Comparison of ENCODE assay signal across 8 mouse cellular contexts in the genomic region with DNA sequence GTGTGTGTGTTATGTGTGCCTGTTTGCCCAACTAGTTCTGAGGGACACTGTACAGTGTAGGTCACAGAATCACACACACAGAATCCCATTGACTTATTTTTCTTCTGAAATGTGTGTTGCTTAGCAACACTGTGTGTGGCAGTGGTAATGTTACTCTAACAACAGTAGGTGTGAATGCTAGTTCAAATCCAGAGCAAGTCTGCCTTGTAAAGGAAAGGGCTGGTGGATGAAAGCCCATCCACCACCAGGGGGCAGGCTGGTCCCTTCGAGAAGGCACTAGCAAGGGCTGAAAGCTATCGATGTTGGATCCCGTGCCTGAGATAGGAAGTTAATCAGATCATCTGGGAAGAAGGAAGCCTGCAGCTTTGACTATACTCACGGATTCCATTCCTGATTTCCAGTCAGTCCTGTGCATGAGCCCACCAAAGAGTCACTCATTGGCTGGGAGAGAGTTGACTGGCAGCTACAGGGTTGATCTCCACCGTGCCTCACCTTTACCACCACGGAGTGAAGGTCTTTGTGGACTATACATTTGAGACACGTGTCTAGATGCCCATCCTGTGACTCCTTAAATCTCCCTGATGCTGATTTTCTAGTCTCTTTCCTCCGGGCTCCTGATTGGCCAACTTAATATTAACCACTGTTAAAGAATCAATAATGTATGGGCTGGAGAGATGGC. TPM values are rescaled to one million over a fixed set of nuclear protein-coding genes. Genes with fewer than 3 reads are reported as not detected.
DNase-seq lines count a peak whose midpoint lies in the region; ATAC-seq and TF ChIP-seq lines count a peak whose summit lies in the region.

No protein-coding gene starts in this region.

- H3K9me3 ChIP-seq in ES-E14 (ENCODE audit: control insufficient read depth, insufficient read depth, low read depth, low read length), result no peaks in the 10 kb centered on the region
- H3K9me3 ChIP-seq in forebrain, embryonic 14.5 days (replicated peaks; ENCODE audit: control insufficient read depth, low read length), result no peaks in the 10 kb centered on the region
- H3K9me3 ChIP-seq in lung, embryonic 15.5 days, result no peaks in the 10 kb centered on the region

- DNase-seq in ES-E14 (ENCODE audit: low read depth, low spot score), result peak; percentile 87
- peak; percentile 90 for DNase-seq in forebrain, embryonic 14.5 days (ENCODE audit: low spot score)
- peak; percentile 87 to 93 for DNase-seq in layer of hippocampus, adult 2 months (ENCODE audit: low spot score in 2 of 2)
- DNase-seq in ovary, postnatal 10 days (ENCODE audit: low spot score), result peak; percentile 61
- DNase-seq in thymus, postnatal 0 days (ENCODE audit: low spot score), result peak; percentile 74

- H3K4me1 ChIP-seq in ES-E14 (ENCODE audit: control insufficient read depth in 2 of 2, insufficient read depth in 2 of 2, low read length in 2 of 2, poor library complexity in 1 of 2), result peaks cover 2% of the 10 kb centered on the region in 2 experiments; a peak in 2 of 4 replicates
- H3K4me1 ChIP-seq in forebrain, embryonic 14.5 days (ENCODE audit: control insufficient read depth, insufficient read depth, low read length), result no peaks in the 10 kb centered on the region
- no peaks in the 10 kb centered on the region for H3K4me1 ChIP-seq in lung, embryonic 15.5 days

- no peaks in the 10 kb centered on the region for H3K27me3 ChIP-seq in forebrain, embryonic 14.5 days (replicated peaks; ENCODE audit: control insufficient read depth, insufficient read depth, low read length)
- H3K27me3 ChIP-seq in lung, embryonic 15.5 days, result no peaks in the 10 kb centered on the region

- 34% methylated on average over 8 of the region's 8 CpGs for WGBS in forebrain, embryonic 14.5 days
- WGBS in lung, embryonic 15.5 days, result 27% methylated on average over 8 of the region's 8 CpGs

- TF ChIP-seq CTCF in layer of hippocampus, adult 2 months (conservative IDR thresholded peaks at IDR 0.05), result peak; percentile 90

- no peak overlapping the region for H3K27ac ChIP-seq in ES-E14 (ENCODE audit: insufficient read depth, low read depth, low read length, poor library complexity, severe bottlenecking)
- no peak overlapping the region for H3K27ac ChIP-seq in forebrain, embryonic 14.5 days (ENCODE audit: low read depth, low read length)
- no peak overlapping the region for H3K27ac ChIP-seq in layer of hippocampus, adult 2 months
- no peak overlapping the region for H3K27ac ChIP-seq in lung, embryonic 15.5 days

- in situ Hi-C loops in ES-E14 (cut with MboI; ENCODE audit: low sequenced_read_pairs in 2 of 2, unreplicated experiment in 2 of 2), result no loop called here

- no peak overlapping the region for H3K4me2 ChIP-seq in forebrain, embryonic 14.5 days (ENCODE audit: low read length)
- H3K4me2 ChIP-seq in lung, embryonic 15.5 days, result no peak overlapping the region

- H3K36me3 ChIP-seq in ES-E14 (ENCODE audit: control insufficient read depth, insufficient read depth, low read length, poor library complexity, severe bottlenecking), result no peaks in the 10 kb centered on the region
- H3K36me3 ChIP-seq in forebrain, embryonic 14.5 days (ENCODE audit: control insufficient read depth, insufficient read depth, low read length), result no peaks in the 10 kb centered on the region
- H3K36me3 ChIP-seq in lung, embryonic 15.5 days, result no peaks in the 10 kb centered on the region

- H3K9ac ChIP-seq in ES-E14 (ENCODE audit: insufficient read depth, low read depth, low read length, poor library complexity, severe bottlenecking), result no peak overlapping the region
- no peak overlapping the region for H3K9ac ChIP-seq in forebrain, embryonic 14.5 days (ENCODE audit: low read length)
- H3K9ac ChIP-seq in lung, embryonic 15.5 days, result no peak overlapping the region

- peak; percentile 72 for ATAC-seq in cerebellum, adult (ENCODE audit: insufficient number of reproducible peaks, low FRiP score, low TSS enrichment)
- ATAC-seq in forebrain, embryonic 14.5 days, result peak; percentile 84
- ATAC-seq in hematopoietic stem cell, adult 5-6 weeks (replicated peaks in 1 of 2; ENCODE audit: insufficient read depth in 1 of 2, low FRiP score in 2 of 2, low TSS enrichment in 1 of 2, low read depth in 1 of 2, poor library complexity in 2 of 2, severe bottlenecking in 2 of 2), result peak; percentile 91 to 96
- peak; percentile 70; the same call in 1 of the 2 replicates for ATAC-seq in lung, embryonic 15.5 days (ENCODE audit: borderline replicate concordance, extremely low read depth, low FRiP score, low TSS enrichment)

- H3K4me3 ChIP-seq in ES-E14 (ENCODE audit: insufficient read depth in 1 of 2, low read depth in 1 of 2, low read length in 2 of 2, poor library complexity in 1 of 2, severe bottlenecking in 1 of 2), result no peak overlapping the region
- no peak overlapping the region for H3K4me3 ChIP-seq in forebrain, embryonic 14.5 days (ENCODE audit: low read depth, low read length)
- no peak overlapping the region for H3K4me3 ChIP-seq in layer of hippocampus, adult 2 months
- no peak overlapping the region for H3K4me3 ChIP-seq in lung, embryonic 15.5 days

TF ChIP-seq in ES-E14, 5 proteins besides CTCF, POLR2A, EP300 and RAD21:
- TF ChIP-seq HCFC1 (IDR thresholded peaks at IDR 0.05; ENCODE audit: borderline replicate concordance, insufficient read depth, low read length), result no peak
- TF ChIP-seq ZC3H11A (IDR thresholded peaks at IDR 0.05; ENCODE audit: borderline replicate concordance, low read depth, low read length), result peak; percentile 74; the same call in 1 of the 2 replicates

RNA-seq across cellular contexts. Expression of a gene that starts 38.7 kb away (rescaled TPM):
- 36.0 and 57.7 TPM in 2 replicates for total RNA-seq in ES-E14 (2012; rRNA removed)
- 13.1 and 18.0 TPM in 2 replicates for polyA plus RNA-seq in forebrain, embryonic 14.5 days (2014; fragmentation: Nextera tagmentation; extraction: Ambion mirVana)
- 14.4 and 26.1 TPM in 2 replicates for total RNA-seq in hematopoietic stem cell, adult 5-6 weeks (2017)
- total RNA-seq in layer of hippocampus, adult 2 months (2021), result 10 to 100 TPM; 53.8 to 59.4 TPM
- polyA plus RNA-seq in lung, embryonic 15.5 days (2015; fragmentation: Nextera tagmentation; extraction: Ambion mirVana), result 23.8 and 25.7 TPM in 2 replicates
- 20.6 and 22.1 TPM in 2 replicates for polyA plus RNA-seq in thymus, postnatal 0 days (2015; fragmentation: Nextera tagmentation; extraction: Ambion mirVana)
